ENCODE assay signal across 10 mouse cellular contexts in genomic region chr9:65460198-65460597, GRCm38 (mm10). TPM values are rescaled to one million over a fixed set of nuclear protein-coding genes. Genes with fewer than 3 reads are reported as not detected.
DNase-seq lines count a peak whose midpoint lies in the region; ATAC-seq and TF ChIP-seq lines count a peak whose summit lies in the region.
"Had no signal": no experiment of that assay in that cellular context is flagged by ENCODE, and none has a peak within 500 bp of the region (broad histone marks: within the 10 kb centered on the region; RNA-seq: fewer than 3 reads in every experiment).

No protein-coding gene starts in this region.

- no peak for ATAC-seq in heart, embryonic 12.5 days (ENCODE audit: insufficient number of reproducible peaks, low FRiP score)
- no peak for ATAC-seq in inflammation-experienced regulatory T-cells, adult 6 months

- TF ChIP-seq POLR2A in brain, embryonic 14.5 days (IDR thresholded peaks at IDR 0.05; ENCODE audit: borderline replicate concordance, extremely low read depth, insufficient read depth, insufficient read length, poor library complexity, severe bottlenecking), result no peak

- H3K9me3 ChIP-seq in heart, embryonic 12.5 days (replicated peaks), result no peaks in the 10 kb centered on the region
- H3K9me3 ChIP-seq in hindbrain, embryonic 10.5 days, result no peaks in the 10 kb centered on the region

- H3K4me3 ChIP-seq in heart, embryonic 12.5 days, result peak overlapping the region; percentile 93; the same call in 1 of the 2 replicates
- H3K4me3 ChIP-seq in hindbrain, embryonic 10.5 days, result peak overlapping the region; percentile 85
- peak overlapping the region; percentile 7; the same call in 1 of the 2 replicates for H3K4me3 ChIP-seq in macrophage (ENCODE audit: inconsistent target)

- no peak for TF ChIP-seq CTCF in brain, embryonic 14.5 days (IDR thresholded peaks at IDR 0.05; ENCODE audit: borderline replicate concordance, extremely low read depth, insufficient read depth, insufficient read length)

- no peak overlapping the region for H3K9ac ChIP-seq in heart, embryonic 12.5 days

- 58% methylated on average over 3 of the region's 3 CpGs for WGBS in heart, embryonic 12.5 days
- WGBS in hindbrain, embryonic 10.5 days, result 43% methylated on average over 3 of the region's 3 CpGs
- 71% methylated on average over 3 of the region's 3 CpGs for WGBS in macrophage (ENCODE audit: missing documents)

- peaks cover 42% of the 10 kb centered on the region for H3K79me2 ChIP-seq in macrophage (ENCODE audit: inconsistent target)

- H3K27me3 ChIP-seq in heart, embryonic 12.5 days (replicated peaks), result no peaks in the 10 kb centered on the region
- H3K27me3 ChIP-seq in hindbrain, embryonic 10.5 days (ENCODE audit: insufficient read depth, poor library complexity, severe bottlenecking), result no peaks in the 10 kb centered on the region

- peaks cover 14% of the 10 kb centered on the region for H3K4me1 ChIP-seq in heart, embryonic 12.5 days (replicated peaks)
- H3K4me1 ChIP-seq in hindbrain, embryonic 10.5 days (replicated peaks), result peaks cover 26% of the 10 kb centered on the region

- peak overlapping the region; percentile 93 for H3K27ac ChIP-seq in heart, embryonic 12.5 days (ENCODE audit: poor library complexity, severe bottlenecking)
- peak overlapping the region; percentile 93 for H3K27ac ChIP-seq in hindbrain, embryonic 10.5 days
- peak overlapping the region; percentile 25 for H3K27ac ChIP-seq in macrophage

- peak overlapping the region; percentile 72 for H3K4me2 ChIP-seq in heart, embryonic 12.5 days

- DNase-seq in heart, postnatal 4 days, result no peak
- DNase-seq in brain, embryonic 14.5 days (ENCODE audit: low read depth), result peak; percentile 22
- no peak for DNase-seq in hindbrain, embryonic 10.5 days (ENCODE audit: low spot score)
- DNase-seq in adrenal gland, postnatal 10 days, result no peak
- no peak for DNase-seq in right cerebral cortex, postnatal 25 days

- peaks cover 3% of the 10 kb centered on the region; the same call in 1 of the 2 replicates for H3K36me3 ChIP-seq in heart, embryonic 12.5 days
- peaks cover 11% of the 10 kb centered on the region for H3K36me3 ChIP-seq in hindbrain, embryonic 10.5 days
- H3K36me3 ChIP-seq in macrophage (ENCODE audit: inconsistent target), result peaks cover 2% of the 10 kb centered on the region; the same call in 1 of the 2 replicates

RNA-seq across cellular contexts. Expression of gene Spg21, which starts 0.5 kb away (rescaled TPM):
- 61.3 and 62.9 TPM in 2 replicates for polyA plus RNA-seq in heart, embryonic 12.5 days (2016; fragmentation: Nextera tagmentation; extraction: Ambion mirVana)
- total RNA-seq in heart, postnatal 4 days (2021), result 10 to 100 TPM; 24.6 to 27.8 TPM
- 58.8 and 62.0 TPM in 2 replicates for polyA plus RNA-seq in brain, embryonic 14.5 days (2012; rRNA removed)
- polyA plus RNA-seq in hindbrain, embryonic 10.5 days (2016; fragmentation: Nextera tagmentation; extraction: Ambion mirVana), result 98.2 and 102 TPM in 2 replicates
- 10 to 100 TPM; 22.0 to 73.7 (median 38.7) TPM for total RNA-seq in macrophage (2018; cell fraction: chromatin; rRNA removed)
- total RNA-seq in macrophage (2018; cell fraction: cytosol; rRNA removed), result 100 to 1,000 TPM in 6 of 26 experiments, 10 to 100 TPM in 20; 67.5 to 111 (median 85.0) TPM
- total RNA-seq in macrophage (2018; cell fraction: nucleus; rRNA removed), result 10 to 100 TPM; 28.6 to 84.3 (median 40.6) TPM
- 71.6 to 105 TPM (median 71.6 TPM) in 3 replicates for polyA plus RNA-seq in macrophage (2018)
- 10 to 100 TPM; 53.6 to 54.4 TPM for total RNA-seq in adrenal gland, postnatal 10 days (2021)
- 10 to 100 TPM; 37.2 to 83.3 (median 81.4) TPM for polyA plus RNA-seq in inflammation-experienced regulatory T-cells, adult 6 months (2017; shearing (Covaris generic))

RNA-seq across cellular contexts. Expression of gene Mtfmt, which starts 24.6 kb away (rescaled TPM):
- 17.5 and 17.9 TPM in 2 replicates for polyA plus RNA-seq in heart, embryonic 12.5 days (2016; fragmentation: Nextera tagmentation; extraction: Ambion mirVana)
- total RNA-seq in heart, postnatal 4 days (2021), result 1 to 10 TPM; 7.6 to 8.8 TPM
- polyA plus RNA-seq in brain, embryonic 14.5 days (2012; rRNA removed), result 19.9 and 22.9 TPM in 2 replicates
- polyA plus RNA-seq in hindbrain, embryonic 10.5 days (2016; fragmentation: Nextera tagmentation; extraction: Ambion mirVana), result 20.5 TPM in 2 replicates
- 10 to 100 TPM in 22 of 26 experiments, 1 to 10 TPM in 4; 6.0 to 59.9 (median 31.3) TPM for total RNA-seq in macrophage (2018; cell fraction: chromatin; rRNA removed)
- 1 to 10 TPM; 1.9 to 8.5 (median 6.6) TPM for total RNA-seq in macrophage (2018; cell fraction: cytosol; rRNA removed)
- 10 to 100 TPM in 21 of 26 experiments, 1 to 10 TPM in 5; 2.8 to 52.4 (median 20.6) TPM for total RNA-seq in macrophage (2018; cell fraction: nucleus; rRNA removed)
- polyA plus RNA-seq in macrophage (2018), result 7.1 to 8.2 TPM (median 7.4 TPM) in 3 replicates
- total RNA-seq in adrenal gland, postnatal 10 days (2021), result 10 to 100 TPM; 11.2 to 14.1 TPM
- 10 to 100 TPM; 20.3 to 25.1 (median 21.8) TPM for polyA plus RNA-seq in inflammation-experienced regulatory T-cells, adult 6 months (2017; shearing (Covaris generic))

RNA-seq across cellular contexts. Expression of gene Slc51b, which starts 37.4 kb away (rescaled TPM):
- polyA plus RNA-seq in heart, embryonic 12.5 days (2016; fragmentation: Nextera tagmentation; extraction: Ambion mirVana), result not detected in 2 replicates
- not detected for total RNA-seq in heart, postnatal 4 days (2021)
- polyA plus RNA-seq in brain, embryonic 14.5 days (2012; rRNA removed), result not detected in 2 replicates
- polyA plus RNA-seq in hindbrain, embryonic 10.5 days (2016; fragmentation: Nextera tagmentation; extraction: Ambion mirVana), result not detected in 2 replicates
- total RNA-seq in macrophage (2018; cell fraction: chromatin; rRNA removed), result not detected
- not detected for total RNA-seq in macrophage (2018; cell fraction: cytosol; rRNA removed)
- not detected for total RNA-seq in macrophage (2018; cell fraction: nucleus; rRNA removed)
- polyA plus RNA-seq in macrophage (2018), result not detected in 3 replicates
- total RNA-seq in adrenal gland, postnatal 10 days (2021), result under 1 TPM; 0.45 to 0.78 TPM
- polyA plus RNA-seq in inflammation-experienced regulatory T-cells, adult 6 months (2017; shearing (Covaris generic)), result not detected
- total RNA-seq: gastrocnemius, postnatal 10 days; left cerebral cortex, postnatal 4 days had no signal

RNA-seq across cellular contexts. Expression of gene Ankdd1a, which starts 59.8 kb away (rescaled TPM):
- polyA plus RNA-seq in heart, embryonic 12.5 days (2016; fragmentation: Nextera tagmentation; extraction: Ambion mirVana), result not detected in 2 replicates
- total RNA-seq in heart, postnatal 4 days (2021), result not detected
- polyA plus RNA-seq in brain, embryonic 14.5 days (2012; rRNA removed), result 1.2 and 2.1 TPM in 2 replicates
- 0.11 TPM in 1 of 2 replicates, not detected in the other for polyA plus RNA-seq in hindbrain, embryonic 10.5 days (2016; fragmentation: Nextera tagmentation; extraction: Ambion mirVana)
- 10 to 100 TPM in 10 of 26 experiments, 1 to 10 TPM in 16; 2.1 to 25.4 (median 7.0) TPM for total RNA-seq in macrophage (2018; cell fraction: chromatin; rRNA removed)
- total RNA-seq in macrophage (2018; cell fraction: cytosol; rRNA removed), result under 1 TPM in 16 of 26 experiments, not detected in 10; 0.07 to 0.44 (median 0.15) TPM
- 10 to 100 TPM in 2 of 26 experiments, 1 to 10 TPM in 21, under 1 TPM in 3; 0.52 to 18.4 (median 2.1) TPM for total RNA-seq in macrophage (2018; cell fraction: nucleus; rRNA removed)
- 0.13 TPM in 1 of 3 replicates, not detected in the others for polyA plus RNA-seq in macrophage (2018)
- total RNA-seq in adrenal gland, postnatal 10 days (2021), result under 1 TPM in 1 of 2 experiments, not detected in 1; 0.45 TPM
- not detected for polyA plus RNA-seq in inflammation-experienced regulatory T-cells, adult 6 months (2017; shearing (Covaris generic))
- total RNA-seq: gastrocnemius, postnatal 10 days had no signal

Comparison
In these comparisons a context has a peak if more than half of its experiments do, and no peak if none do; other contexts are left out.
1. H3K27ac ChIP-seq: peak in every context shown above with its lines; median percentile 93 in heart, embryonic 12.5 days; 93 in hindbrain, embryonic 10.5 days; 25 in macrophage.
2. H3K4me3 ChIP-seq: peak in every context shown above with its lines; median percentile 93 in heart, embryonic 12.5 days; 85 in hindbrain, embryonic 10.5 days; 7 in macrophage.